Mouse (Mus musculus): ENCODE results near the gene 2810004N23Rik. TPM values are rescaled to one million over a fixed set of nuclear protein-coding genes. Genes with fewer than 3 reads are reported as not detected.

The 2810004N23Rik gene
- 20.6 and 24.7 TPM in 2 replicates for total RNA-seq (2014; rRNA removed)
- 20.3 and 20.4 TPM in 2 replicates for polyA plus RNA-seq (2015; fragmentation: Nextera tagmentation; extraction: Ambion mirVana)

DNA sequence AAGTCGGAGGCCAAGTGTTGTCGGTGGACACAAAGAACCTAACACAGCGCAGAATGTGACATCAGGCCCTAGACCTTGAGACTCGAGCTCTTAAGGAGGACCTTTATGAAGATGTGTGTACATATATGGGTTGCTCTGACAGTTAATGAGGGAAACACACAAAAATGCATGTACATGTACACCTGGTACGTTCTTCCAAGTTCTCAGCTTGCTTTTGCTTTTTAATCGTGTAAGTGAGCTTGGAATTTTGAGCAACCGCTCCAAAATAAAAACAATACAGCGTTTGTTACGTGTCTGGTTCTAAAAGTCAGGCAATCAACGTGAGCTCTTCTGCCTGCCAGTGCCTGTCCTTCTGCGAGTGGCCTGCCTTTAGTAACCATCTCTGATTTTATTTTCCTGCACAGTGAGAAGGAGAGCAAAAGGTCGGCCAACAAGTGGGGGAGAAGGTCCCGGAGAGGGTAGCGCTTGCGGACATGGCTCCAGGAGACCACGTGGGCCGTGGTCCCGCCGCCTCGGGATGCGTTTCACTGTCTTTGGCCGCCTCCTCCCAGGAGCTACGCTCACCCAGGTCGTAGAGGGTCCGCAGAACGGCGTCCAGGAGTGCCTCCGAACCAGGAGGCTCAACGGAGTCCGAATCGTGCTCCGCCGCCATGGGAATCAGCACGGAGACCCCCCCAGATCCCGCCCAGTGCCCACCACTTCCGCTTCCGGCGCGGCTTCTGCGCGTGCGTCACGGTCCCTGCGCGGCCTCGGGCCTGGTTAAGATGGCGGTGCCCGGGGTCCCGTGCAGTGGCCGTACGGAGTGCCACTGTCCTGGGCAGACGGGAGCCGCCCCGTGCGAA, at the start of gene 2810004N23Rik, which contains the start of gene Gnpat:
TSS of gene 2810004N23Rik (minus strand) at position 800 of the 842 bp plus-strand sequence.
TSS of gene Gnpat (plus strand) at position 713 of the 842 bp plus-strand sequence.
- peak; percentile 10; the same call in 1 of the 2 replicates for TF ChIP-seq CTCF (IDR thresholded peaks at IDR 0.05)
- Histone ChIP-seq H3K27me3 (ENCODE audit: insufficient read depth, low read length) (no peaks in the 10 kb centered on the region), H3K36me3 (ENCODE audit: insufficient read depth, low read length) (peaks cover 14% of the 10 kb centered on the region), H3K27ac (ENCODE audit: low read depth, low read length) (peak within 1 kb of the TSS; percentile 94), H3K9ac (replicated peaks; ENCODE audit: low read length, poor library complexity, severe bottlenecking) (peak within 1 kb of the TSS; percentile 95), H3K4me2 (ENCODE audit: low read depth, low read length, poor library complexity, severe bottlenecking) (peak within 1 kb of the TSS; percentile 89), H3K4me3 (ENCODE audit: low read depth, low read length) (peak within 1 kb of the TSS; percentile 92), H3K4me1 (ENCODE audit: insufficient read depth, low read length) (peaks cover 4% of the 10 kb centered on the region; the same call in 1 of the 2 replicates), H3K9me3 (ENCODE audit: low read length) (no peaks in the 10 kb centered on the region)
- WGBS = 2% methylated on average over 51 of the region's 55 CpGs
- ATAC-seq (ENCODE audit: low FRiP score) (peak; percentile 97), DNase-seq (ENCODE audit: low spot score) (peak; percentile 91)

DNA sequence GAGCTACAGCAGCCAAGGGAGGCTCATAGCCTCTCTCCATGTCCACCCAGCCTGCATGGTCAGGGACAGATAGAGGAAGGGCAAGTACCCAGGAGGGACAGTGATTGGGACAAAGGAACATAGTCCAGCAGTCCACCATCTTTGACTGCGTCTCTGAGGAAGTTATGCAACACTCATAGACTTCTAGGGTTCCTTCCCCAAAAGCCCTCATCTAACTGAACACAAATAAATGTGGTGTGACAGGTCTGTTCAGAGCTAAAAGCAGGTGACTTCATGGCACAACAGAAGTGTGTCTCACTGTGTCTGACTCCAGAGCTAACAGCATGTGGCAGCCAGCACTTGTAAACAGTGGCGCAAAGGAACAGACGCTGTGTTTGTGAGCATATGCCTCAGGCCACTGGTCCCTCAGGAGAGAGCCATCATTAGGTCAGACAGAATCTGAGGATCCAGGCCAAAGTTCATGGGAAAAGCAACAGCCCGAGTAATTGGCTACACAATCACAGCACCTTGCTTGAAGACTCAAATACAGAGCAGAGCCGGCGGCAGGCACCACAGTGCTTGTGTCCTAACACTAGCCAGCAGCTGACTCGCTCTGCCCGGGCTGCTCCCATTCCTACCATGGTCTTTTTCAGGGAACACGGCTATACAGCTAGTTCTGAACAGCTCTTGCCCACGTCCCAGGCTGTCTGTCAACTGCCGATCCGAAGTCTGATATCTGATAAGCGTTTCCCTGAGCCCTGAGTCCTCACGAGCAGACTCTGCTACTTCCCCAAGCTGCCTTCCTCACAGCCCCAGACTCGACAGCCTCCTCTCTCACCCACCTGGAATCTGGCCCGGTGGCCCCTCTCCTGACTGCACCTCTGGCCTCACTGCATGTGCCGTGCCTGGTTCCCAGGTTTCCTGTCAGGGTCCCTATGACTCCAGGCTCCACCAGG, 49.3 kb upstream of the 2810004N23Rik start:
- no peak for ATAC-seq (ENCODE audit: low FRiP score)
- no peaks in the 10 kb centered on the region for H3K9me3 ChIP-seq (ENCODE audit: low read length)
- H3K4me2 ChIP-seq (ENCODE audit: low read depth, low read length, poor library complexity, severe bottlenecking) = no peak overlapping the region
- WGBS = 83% methylated on average over 17 of the region's 17 CpGs
- no peak overlapping the region for H3K9ac ChIP-seq (replicated peaks; ENCODE audit: low read length, poor library complexity, severe bottlenecking)
- H3K27ac ChIP-seq (ENCODE audit: low read depth, low read length) = no peak overlapping the region
- H3K36me3 ChIP-seq (ENCODE audit: insufficient read depth, low read length) = peaks cover 49% of the 10 kb centered on the region
- no peak for TF ChIP-seq CTCF (IDR thresholded peaks at IDR 0.05)
- H3K27me3 ChIP-seq (ENCODE audit: insufficient read depth, low read length) = no peaks in the 10 kb centered on the region
- H3K4me3 ChIP-seq (ENCODE audit: low read depth, low read length) = no peak overlapping the region
- H3K4me1 ChIP-seq (ENCODE audit: insufficient read depth, low read length) = no peaks in the 10 kb centered on the region
- DNase-seq (ENCODE audit: low spot score) = no peak

DNA sequence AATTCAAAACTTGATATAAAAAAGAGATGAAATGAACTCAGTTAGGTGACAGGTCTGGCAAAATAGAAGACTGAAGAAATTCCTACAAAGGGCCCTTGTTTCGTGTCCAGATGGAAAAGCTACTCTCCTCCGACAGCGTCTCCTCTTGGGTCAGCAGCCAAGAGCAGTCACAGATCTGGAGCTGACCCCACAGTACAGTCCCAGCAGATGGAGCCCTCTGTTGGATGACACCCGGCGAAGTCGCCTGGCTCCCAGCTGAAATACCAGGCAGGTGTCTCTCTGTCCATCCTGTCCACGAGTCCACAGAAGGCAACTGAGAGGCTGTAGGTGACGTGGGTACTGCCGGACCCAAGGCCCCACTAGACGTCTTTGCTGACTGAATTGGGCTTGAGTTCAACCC, 47.4 kb upstream of the 2810004N23Rik start:
- Histone ChIP-seq H3K4me2 (ENCODE audit: low read depth, low read length, poor library complexity, severe bottlenecking) (no peak overlapping the region), H3K27me3 (ENCODE audit: insufficient read depth, low read length) (no peaks in the 10 kb centered on the region), H3K9me3 (ENCODE audit: low read length) (no peaks in the 10 kb centered on the region), H3K36me3 (ENCODE audit: insufficient read depth, low read length) (peaks cover 54% of the 10 kb centered on the region), H3K4me1 (ENCODE audit: insufficient read depth, low read length) (no peaks in the 10 kb centered on the region), H3K27ac (ENCODE audit: low read depth, low read length) (no peak overlapping the region), H3K4me3 (ENCODE audit: low read depth, low read length) (no peak overlapping the region), H3K9ac (replicated peaks; ENCODE audit: low read length, poor library complexity, severe bottlenecking) (no peak overlapping the region)
- 80% methylated on average over 10 of the region's 10 CpGs for WGBS
- ATAC-seq (ENCODE audit: low FRiP score) = no peak
- DNase-seq (ENCODE audit: low spot score) = no peak
- peak; percentile 8; the same call in 1 of the 2 replicates for TF ChIP-seq CTCF (IDR thresholded peaks at IDR 0.05)

DNA sequence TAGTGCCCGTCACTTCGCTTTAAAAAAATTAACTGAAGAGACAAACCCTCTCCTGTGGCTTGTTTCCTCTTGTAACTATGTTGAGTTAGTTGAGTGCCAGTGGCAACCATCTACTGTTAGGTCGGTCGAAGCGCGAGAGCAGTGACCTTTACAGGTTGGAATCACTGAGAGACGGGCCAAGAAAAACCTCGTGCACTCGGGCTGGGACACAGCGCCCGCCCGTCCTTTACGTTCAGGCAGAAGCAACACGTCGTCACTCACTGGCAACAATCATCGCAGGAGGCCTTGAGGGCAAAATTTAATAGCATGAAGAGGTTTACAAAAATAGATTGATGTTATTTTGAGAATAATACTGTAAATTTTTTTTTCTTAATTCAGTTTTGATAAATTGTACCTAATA, 47.0 kb upstream of the 2810004N23Rik start:
- TF ChIP-seq CTCF (IDR thresholded peaks at IDR 0.05) = no peak
- DNase-seq (ENCODE audit: low spot score) (no peak), ATAC-seq (ENCODE audit: low FRiP score) (no peak)
- Histone ChIP-seq H3K4me3 (ENCODE audit: low read depth, low read length) (no peak overlapping the region), H3K4me2 (ENCODE audit: low read depth, low read length, poor library complexity, severe bottlenecking) (no peak overlapping the region), H3K9me3 (ENCODE audit: low read length) (no peaks in the 10 kb centered on the region), H3K27me3 (ENCODE audit: insufficient read depth, low read length) (no peaks in the 10 kb centered on the region), H3K4me1 (ENCODE audit: insufficient read depth, low read length) (no peaks in the 10 kb centered on the region), H3K27ac (ENCODE audit: low read depth, low read length) (no peak overlapping the region), H3K36me3 (ENCODE audit: insufficient read depth, low read length) (peaks cover 51% of the 10 kb centered on the region), H3K9ac (replicated peaks; ENCODE audit: low read length, poor library complexity, severe bottlenecking) (no peak overlapping the region)
- 94% methylated on average over 16 of the region's 16 CpGs for WGBS

DNA sequence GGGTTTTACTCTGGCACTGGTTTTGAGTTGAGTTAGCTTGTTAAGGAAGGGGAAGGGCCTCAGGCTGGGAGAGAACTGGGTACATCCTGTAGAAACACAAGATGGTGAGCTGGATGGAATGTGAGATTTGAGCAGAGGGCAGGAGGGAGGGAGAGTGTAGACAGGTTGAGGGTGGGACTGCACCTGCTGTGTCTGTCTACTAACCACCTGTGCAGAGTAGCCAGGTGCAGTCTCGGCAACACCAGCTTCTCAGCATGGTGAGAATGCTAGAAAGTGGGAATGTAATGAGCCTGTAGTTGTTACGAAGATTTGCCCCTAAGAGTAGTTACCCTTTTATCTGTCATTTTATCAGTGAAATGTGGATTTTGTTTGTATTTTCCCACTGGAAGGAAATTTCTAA, 42.6 kb upstream of the 2810004N23Rik start:
- Histone ChIP-seq H3K27ac (ENCODE audit: low read depth, low read length) (no peak overlapping the region), H3K27me3 (ENCODE audit: insufficient read depth, low read length) (no peaks in the 10 kb centered on the region), H3K36me3 (ENCODE audit: insufficient read depth, low read length) (peaks cover 49% of the 10 kb centered on the region), H3K9me3 (ENCODE audit: low read length) (no peaks in the 10 kb centered on the region), H3K4me1 (ENCODE audit: insufficient read depth, low read length) (no peaks in the 10 kb centered on the region), H3K4me3 (ENCODE audit: low read depth, low read length) (no peak overlapping the region), H3K4me2 (ENCODE audit: low read depth, low read length, poor library complexity, severe bottlenecking) (no peak overlapping the region), H3K9ac (replicated peaks; ENCODE audit: low read length, poor library complexity, severe bottlenecking) (no peak overlapping the region)
- no peak for TF ChIP-seq CTCF (IDR thresholded peaks at IDR 0.05)
- no peak for ATAC-seq (ENCODE audit: low FRiP score)
- 98% methylated on average over 2 of the region's 2 CpGs for WGBS
- DNase-seq (ENCODE audit: low spot score) = no peak
